38 mouse cellular contexts compared by ENCODE assay signal in genomic region chr3:129782746-129783145, GRCm38 (mm10). TPM values are rescaled to one million over a fixed set of nuclear protein-coding genes. Genes with fewer than 3 reads are reported as not detected.
DNase-seq lines count a peak whose midpoint lies in the region; ATAC-seq and TF ChIP-seq lines count a peak whose summit lies in the region.
"Had no signal": no experiment of that assay in that cellular context is flagged by ENCODE, and none has a peak within 500 bp of the region (broad histone marks: within the 10 kb centered on the region; RNA-seq: fewer than 3 reads in every experiment).

No protein-coding gene starts in this region.

- WGBS in hindbrain, postnatal 0 days, result 94% methylated on average over 3 of the region's 3 CpGs
- WGBS in hindbrain, embryonic 10.5 days, result 90% methylated on average over 3 of the region's 3 CpGs
- 78% methylated on average over 3 of the region's 3 CpGs for WGBS in lung, postnatal 0 days
- WGBS in stomach, postnatal 0 days, result 90% methylated on average over 3 of the region's 3 CpGs

- no peaks in the 10 kb centered on the region for H3K36me3 ChIP-seq in hindbrain, postnatal 0 days (ENCODE audit: insufficient read depth, low read length)
- H3K36me3 ChIP-seq in hindbrain, embryonic 10.5 days, result no peaks in the 10 kb centered on the region
- H3K36me3 ChIP-seq in lung, postnatal 0 days (ENCODE audit: insufficient read depth, low read length), result no peaks in the 10 kb centered on the region
- no peaks in the 10 kb centered on the region for H3K36me3 ChIP-seq in ES-Bruce4 (ENCODE audit: control insufficient read depth, insufficient read depth, low read length, poor library complexity, severe bottlenecking)
- no peaks in the 10 kb centered on the region for H3K36me3 ChIP-seq in stomach, postnatal 0 days (ENCODE audit: control insufficient read depth, insufficient read depth, low read length)
- H3K36me3 ChIP-seq: embryonic facial prominence, embryonic 10.5 days; embryonic facial prominence, embryonic 15.5 days; heart, embryonic 10.5 days; heart, embryonic 15.5 days; hindbrain, embryonic 13.5 days; limb, embryonic 13.5 days; liver, embryonic 13.5 days had no signal

- H3K9ac ChIP-seq in hindbrain, postnatal 0 days (replicated peaks; ENCODE audit: low read length), result no peak overlapping the region
- H3K9ac ChIP-seq in lung, postnatal 0 days (replicated peaks; ENCODE audit: low read depth), result no peak overlapping the region
- no peak overlapping the region for H3K9ac ChIP-seq in ES-Bruce4 (ENCODE audit: low read depth, poor library complexity, severe bottlenecking)
- no peak overlapping the region for H3K9ac ChIP-seq in stomach, postnatal 0 days (ENCODE audit: low read length)
- H3K9ac ChIP-seq: embryonic facial prominence, embryonic 15.5 days; heart, embryonic 15.5 days; hindbrain, embryonic 13.5 days; limb, embryonic 13.5 days; liver, embryonic 13.5 days; lung, embryonic 14.5 days had no signal

- H3K4me1 ChIP-seq in hindbrain, postnatal 0 days (ENCODE audit: insufficient read depth, low read length), result no peaks in the 10 kb centered on the region
- H3K4me1 ChIP-seq in hindbrain, embryonic 10.5 days (replicated peaks), result no peaks in the 10 kb centered on the region
- no peaks in the 10 kb centered on the region for H3K4me1 ChIP-seq in lung, postnatal 0 days (ENCODE audit: insufficient read depth, low read depth, low read length)
- H3K4me1 ChIP-seq in ES-Bruce4 (ENCODE audit: control insufficient read depth, insufficient read depth, low read length), result no peaks in the 10 kb centered on the region
- H3K4me1 ChIP-seq in stomach, postnatal 0 days (replicated peaks; ENCODE audit: control insufficient read depth, insufficient read depth), result no peaks in the 10 kb centered on the region
- H3K4me1 ChIP-seq: embryonic facial prominence, embryonic 10.5 days; embryonic facial prominence, embryonic 15.5 days; heart, embryonic 10.5 days; heart, embryonic 15.5 days; hindbrain, embryonic 13.5 days; limb, embryonic 13.5 days; liver, embryonic 13.5 days had no signal

- no peaks in the 10 kb centered on the region for H3K27me3 ChIP-seq in hindbrain, postnatal 0 days (ENCODE audit: insufficient read depth, low read length)
- no peaks in the 10 kb centered on the region for H3K27me3 ChIP-seq in hindbrain, embryonic 10.5 days (ENCODE audit: insufficient read depth, poor library complexity, severe bottlenecking)
- H3K27me3 ChIP-seq in lung, postnatal 0 days (replicated peaks; ENCODE audit: insufficient read depth, low read length), result no peaks in the 10 kb centered on the region
- no peaks in the 10 kb centered on the region for H3K27me3 ChIP-seq in ES-Bruce4 (ENCODE audit: control insufficient read depth, insufficient read depth, low read length, poor library complexity, severe bottlenecking)
- no peaks in the 10 kb centered on the region for H3K27me3 ChIP-seq in stomach, postnatal 0 days (ENCODE audit: control insufficient read depth, insufficient read depth, low read length)
- H3K27me3 ChIP-seq: embryonic facial prominence, embryonic 15.5 days; heart, embryonic 15.5 days; hindbrain, embryonic 13.5 days; limb, embryonic 13.5 days; liver, embryonic 13.5 days had no signal

- no peak for TF ChIP-seq POLR2A in ES-Bruce4 (IDR thresholded peaks at IDR 0.05; ENCODE audit: insufficient read depth, low read length)

- no peaks in the 10 kb centered on the region for H3K9me3 ChIP-seq in hindbrain, postnatal 0 days (ENCODE audit: low read length)
- H3K9me3 ChIP-seq in hindbrain, embryonic 10.5 days, result no peaks in the 10 kb centered on the region
- H3K9me3 ChIP-seq in lung, postnatal 0 days (ENCODE audit: low read length), result no peaks in the 10 kb centered on the region
- H3K9me3 ChIP-seq in ES-Bruce4 (replicated peaks; ENCODE audit: control insufficient read depth, insufficient read depth, low read length, poor library complexity, severe bottlenecking), result no peaks in the 10 kb centered on the region
- H3K9me3 ChIP-seq in stomach, postnatal 0 days (ENCODE audit: control insufficient read depth, low read length), result no peaks in the 10 kb centered on the region
- H3K9me3 ChIP-seq: embryonic facial prominence, embryonic 10.5 days; embryonic facial prominence, embryonic 15.5 days; heart, embryonic 10.5 days; heart, embryonic 15.5 days; hindbrain, embryonic 13.5 days; liver, embryonic 13.5 days had no signal

- TF ChIP-seq CTCF in hindbrain, postnatal 0 days (IDR thresholded peaks at IDR 0.05; ENCODE audit: low read depth), result 0 out of 2 replicates have a peak, but pooled peaks have one; percentile 13
- TF ChIP-seq CTCF in lung, postnatal 0 days (IDR thresholded peaks at IDR 0.05), result 0 out of 2 replicates have a peak, but pooled peaks have one; percentile 4
- peak; percentile 52 for TF ChIP-seq CTCF in ES-Bruce4 (IDR thresholded peaks at IDR 0.05; ENCODE audit: low read depth, low read length)
- TF ChIP-seq CTCF in stomach, postnatal 0 days (IDR thresholded peaks at IDR 0.05; ENCODE audit: low read depth), result peak; percentile 26; the same call in 1 of the 2 replicates

- no peak overlapping the region for H3K4me2 ChIP-seq in hindbrain, postnatal 0 days (ENCODE audit: low read depth, low read length)
- no peak overlapping the region for H3K4me2 ChIP-seq in lung, postnatal 0 days (replicated peaks; ENCODE audit: low read depth, low read length)
- no peak overlapping the region for H3K4me2 ChIP-seq in stomach, postnatal 0 days (replicated peaks; ENCODE audit: low read depth)
- H3K4me2 ChIP-seq: embryonic facial prominence, embryonic 15.5 days; heart, embryonic 15.5 days; hindbrain, embryonic 13.5 days; limb, embryonic 13.5 days; liver, embryonic 13.5 days; lung, embryonic 14.5 days; midbrain, embryonic 11.5 days had no signal

- no peak overlapping the region for H3K4me3 ChIP-seq in hindbrain, postnatal 0 days (ENCODE audit: low read length)
- H3K4me3 ChIP-seq in hindbrain, embryonic 10.5 days, result no peak overlapping the region
- H3K4me3 ChIP-seq in lung, postnatal 0 days (ENCODE audit: low read depth, low read length), result no peak overlapping the region
- H3K4me3 ChIP-seq in ES-Bruce4 (ENCODE audit: low read depth, low read length), result no peak overlapping the region
- H3K4me3 ChIP-seq in stomach, postnatal 0 days (ENCODE audit: low read depth, low read length), result no peak overlapping the region
- H3K4me3 ChIP-seq: embryonic facial prominence, embryonic 10.5 days; embryonic facial prominence, embryonic 15.5 days; heart, embryonic 10.5 days; heart, embryonic 15.5 days; hindbrain, embryonic 13.5 days; limb, embryonic 13.5 days; liver, embryonic 13.5 days had no signal

- no peak overlapping the region for H3K27ac ChIP-seq in hindbrain, postnatal 0 days
- no peak overlapping the region for H3K27ac ChIP-seq in hindbrain, embryonic 10.5 days
- H3K27ac ChIP-seq in lung, postnatal 0 days (ENCODE audit: low read length), result no peak overlapping the region
- no peak overlapping the region for H3K27ac ChIP-seq in ES-Bruce4 (ENCODE audit: insufficient read depth, low read length)
- no peak overlapping the region for H3K27ac ChIP-seq in stomach, postnatal 0 days (replicated peaks)
- H3K27ac ChIP-seq: embryonic facial prominence, embryonic 10.5 days; embryonic facial prominence, embryonic 15.5 days; heart, embryonic 10.5 days; heart, embryonic 15.5 days; hindbrain, embryonic 13.5 days; kidney, postnatal 0 days; limb, embryonic 13.5 days; liver, embryonic 13.5 days had no signal

- ATAC-seq in hindbrain, postnatal 0 days, result no peak
- no peak for ATAC-seq in lung, postnatal 0 days
- no peak for ATAC-seq in stomach, postnatal 0 days (ENCODE audit: low FRiP score, low TSS enrichment)
- no peak for ATAC-seq in erythroid progenitor cell, adult 5-6 weeks (replicated peaks; ENCODE audit: low FRiP score, poor library complexity, severe bottlenecking)
- ATAC-seq: forebrain, embryonic 14.5 days; inflammation-experienced regulatory T-cells, adult 6 months; midbrain, embryonic 16.5 days had no signal

- DNase-seq in hindbrain, postnatal 0 days (ENCODE audit: low spot score), result no peak
- no peak for DNase-seq in hindbrain, embryonic 10.5 days (ENCODE audit: low spot score)
- DNase-seq in lung, postnatal 0 days (ENCODE audit: low spot score), result no peak
- no peak for DNase-seq in lung, postnatal 25 days (ENCODE audit: low spot score)
- DNase-seq in stomach, postnatal 0 days (ENCODE audit: low spot score), result no peak
- DNase-seq: adrenal gland, adult 8-10 months; cerebellum, adult 8-10 months; cerebellum, postnatal 25 days; gastrocnemius, postnatal 36 days; kidney, adult 8-10 months; kidney, postnatal 4 days; liver, embryonic 13.5 days; lung, embryonic 14.5 days; lung, postnatal 36 days; spleen, adult 18-20 months; thymus, postnatal 4 days had no signal

- no peak for TF ChIP-seq EP300 in lung, postnatal 0 days (IDR thresholded peaks at IDR 0.05)
- no peak for TF ChIP-seq EP300 in ES-Bruce4 (IDR thresholded peaks at IDR 0.05; ENCODE audit: insufficient read depth, low read depth, low read length)
- no peak for TF ChIP-seq EP300 in stomach, postnatal 0 days (optimal IDR thresholded peaks at IDR 0.05)

RNA-seq across cellular contexts. Expression of gene Lrit3, which starts 21.1 kb away (rescaled TPM):
- total RNA-seq in hindbrain, postnatal 0 days (2014; rRNA removed), result not detected in 2 replicates
- polyA plus RNA-seq in hindbrain, postnatal 0 days (2015; fragmentation: Nextera tagmentation; extraction: Ambion mirVana), result 0.06 TPM in 1 of 2 replicates, not detected in the other
- polyA plus RNA-seq in hindbrain, embryonic 10.5 days (2016; fragmentation: Nextera tagmentation; extraction: Ambion mirVana), result not detected in 2 replicates
- not detected in 2 replicates for polyA plus RNA-seq in lung, postnatal 0 days (2015; fragmentation: Nextera tagmentation; extraction: Ambion mirVana)
- not detected in 2 replicates for polyA plus RNA-seq in ES-Bruce4 (2011; ENCODE audit: insufficient read depth, insufficient read length, low read depth, missing spikeins)
- polyA plus RNA-seq in stomach, postnatal 0 days (2015; fragmentation: Nextera tagmentation; extraction: Ambion mirVana), result 0.29 and 0.32 TPM in 2 replicates
- total RNA-seq in erythroid progenitor cell, adult 5-6 weeks (2015; ENCODE audit: low replicate concordance), result not detected in 2 replicates
- not detected in 2 replicates for total RNA-seq in erythroid progenitor cell, adult 5-6 weeks (2017; ENCODE audit: low replicate concordance)
- total RNA-seq: adrenal gland, adult 8-10 months; adrenal gland, postnatal 4 days; gastrocnemius, postnatal 36 days; heart, postnatal 25 days; layer of hippocampus, postnatal 10 days; left cerebral cortex, postnatal 36 days; neutrophil, adult 5-6 weeks had no signal
- polyA plus RNA-seq: embryonic facial prominence, embryonic 10.5 days; embryonic facial prominence, embryonic 15.5 days; forebrain, embryonic 14.5 days; heart, embryonic 15.5 days; hindbrain, embryonic 13.5 days; inflammation-experienced regulatory T-cells, adult 6 months; limb, embryonic 13.5 days; liver, embryonic 13.5 days; lung, embryonic 14.5 days; midbrain, embryonic 11.5 days; midbrain, embryonic 16.5 days; neural tube, embryonic 11.5 days; stomach, embryonic 16.5 days; thymus, postnatal 0 days had no signal

RNA-seq across cellular contexts. Expression of gene Egf, which starts 27.6 kb away (rescaled TPM):
- total RNA-seq in hindbrain, postnatal 0 days (2014; rRNA removed), result 1.2 and 1.3 TPM in 2 replicates
- polyA plus RNA-seq in hindbrain, postnatal 0 days (2015; fragmentation: Nextera tagmentation; extraction: Ambion mirVana), result 1.2 and 1.9 TPM in 2 replicates
- 1.3 and 2.4 TPM in 2 replicates for polyA plus RNA-seq in hindbrain, embryonic 10.5 days (2016; fragmentation: Nextera tagmentation; extraction: Ambion mirVana)
- polyA plus RNA-seq in lung, postnatal 0 days (2015; fragmentation: Nextera tagmentation; extraction: Ambion mirVana), result 0.54 and 0.67 TPM in 2 replicates
- 1.2 and 2.8 TPM in 2 replicates for polyA plus RNA-seq in ES-Bruce4 (2011; ENCODE audit: insufficient read depth, insufficient read length, low read depth, missing spikeins)
- polyA plus RNA-seq in stomach, postnatal 0 days (2015; fragmentation: Nextera tagmentation; extraction: Ambion mirVana), result 0.52 and 1.3 TPM in 2 replicates
- total RNA-seq in erythroid progenitor cell, adult 5-6 weeks (2015; ENCODE audit: low replicate concordance), result 0.42 TPM in 1 of 2 replicates, not detected in the other
- total RNA-seq in erythroid progenitor cell, adult 5-6 weeks (2017; ENCODE audit: low replicate concordance), result 2.4 and 4.0 TPM in 2 replicates

RNA-seq across cellular contexts. Expression of gene Rrh, which starts 39.6 kb away (rescaled TPM):
- total RNA-seq in hindbrain, postnatal 0 days (2014; rRNA removed), result 0.11 and 0.52 TPM in 2 replicates
- 0.33 and 0.41 TPM in 2 replicates for polyA plus RNA-seq in hindbrain, postnatal 0 days (2015; fragmentation: Nextera tagmentation; extraction: Ambion mirVana)
- polyA plus RNA-seq in hindbrain, embryonic 10.5 days (2016; fragmentation: Nextera tagmentation; extraction: Ambion mirVana), result 0.09 and 0.14 TPM in 2 replicates
- not detected in 2 replicates for polyA plus RNA-seq in lung, postnatal 0 days (2015; fragmentation: Nextera tagmentation; extraction: Ambion mirVana)
- 0.31 and 0.59 TPM in 2 replicates for polyA plus RNA-seq in ES-Bruce4 (2011; ENCODE audit: insufficient read depth, insufficient read length, low read depth, missing spikeins)
- polyA plus RNA-seq in stomach, postnatal 0 days (2015; fragmentation: Nextera tagmentation; extraction: Ambion mirVana), result 0.05 TPM in 1 of 2 replicates, not detected in the other
- not detected in 2 replicates for total RNA-seq in erythroid progenitor cell, adult 5-6 weeks (2015; ENCODE audit: low replicate concordance)
- not detected in 2 replicates for total RNA-seq in erythroid progenitor cell, adult 5-6 weeks (2017; ENCODE audit: low replicate concordance)
- total RNA-seq: gastrocnemius, postnatal 36 days; heart, postnatal 25 days had no signal
- polyA plus RNA-seq: heart, embryonic 10.5 days; heart, embryonic 15.5 days; neural tube, embryonic 11.5 days; stomach, embryonic 16.5 days; thymus, postnatal 0 days had no signal

RNA-seq across cellular contexts. Expression of gene Gar1, which starts 48.5 kb away (rescaled TPM):
- 1.7 and 5.1 TPM in 2 replicates for total RNA-seq in hindbrain, postnatal 0 days (2014; rRNA removed)
- polyA plus RNA-seq in hindbrain, postnatal 0 days (2015; fragmentation: Nextera tagmentation; extraction: Ambion mirVana), result 37.0 and 37.3 TPM in 2 replicates
- 97.3 and 98.8 TPM in 2 replicates for polyA plus RNA-seq in hindbrain, embryonic 10.5 days (2016; fragmentation: Nextera tagmentation; extraction: Ambion mirVana)
- polyA plus RNA-seq in lung, postnatal 0 days (2015; fragmentation: Nextera tagmentation; extraction: Ambion mirVana), result 17.9 and 21.0 TPM in 2 replicates
- polyA plus RNA-seq in ES-Bruce4 (2011; ENCODE audit: insufficient read depth, insufficient read length, low read depth, missing spikeins), result 201 and 210 TPM in 2 replicates
- polyA plus RNA-seq in stomach, postnatal 0 days (2015; fragmentation: Nextera tagmentation; extraction: Ambion mirVana), result 41.0 and 48.4 TPM in 2 replicates
- total RNA-seq in erythroid progenitor cell, adult 5-6 weeks (2015; ENCODE audit: low replicate concordance), result 6.3 and 7.6 TPM in 2 replicates
- not detected in 2 replicates for total RNA-seq in erythroid progenitor cell, adult 5-6 weeks (2017; ENCODE audit: low replicate concordance)

RNA-seq across cellular contexts. Expression of gene Cfi, which starts 52.9 kb away (rescaled TPM):
- 0.22 TPM in 1 of 2 replicates, not detected in the other for total RNA-seq in hindbrain, postnatal 0 days (2014; rRNA removed)
- 0.33 and 0.55 TPM in 2 replicates for polyA plus RNA-seq in hindbrain, postnatal 0 days (2015; fragmentation: Nextera tagmentation; extraction: Ambion mirVana)
- polyA plus RNA-seq in hindbrain, embryonic 10.5 days (2016; fragmentation: Nextera tagmentation; extraction: Ambion mirVana), result 0.33 and 0.51 TPM in 2 replicates
- polyA plus RNA-seq in lung, postnatal 0 days (2015; fragmentation: Nextera tagmentation; extraction: Ambion mirVana), result 1.3 and 1.5 TPM in 2 replicates
- not detected in 2 replicates for polyA plus RNA-seq in ES-Bruce4 (2011; ENCODE audit: insufficient read depth, insufficient read length, low read depth, missing spikeins)
- 152 and 155 TPM in 2 replicates for polyA plus RNA-seq in stomach, postnatal 0 days (2015; fragmentation: Nextera tagmentation; extraction: Ambion mirVana)
- total RNA-seq in erythroid progenitor cell, adult 5-6 weeks (2015; ENCODE audit: low replicate concordance), result not detected in 2 replicates
- not detected in 2 replicates for total RNA-seq in erythroid progenitor cell, adult 5-6 weeks (2017; ENCODE audit: low replicate concordance)
- total RNA-seq: adrenal gland, adult 8-10 months; left cerebral cortex, postnatal 36 days; megakaryocyte, adult 5-6 weeks; neutrophil, adult 5-6 weeks had no signal
- polyA plus RNA-seq: inflammation-experienced regulatory T-cells, adult 6 months; neural tube, embryonic 11.5 days had no signal
